Mouse (Mus musculus): ENCODE measurements around the gene Fam104a. TPM values are rescaled to one million over a fixed set of nuclear protein-coding genes. Genes with fewer than 3 reads are reported as not detected.

Gene Fam104a
- 43.1 TPM for polyA plus RNA-seq (2017; shearing (Covaris generic))

GRCm38 (mm10) chr11:113683957-113684706, at the start of gene Fam104a, which contains the start of gene D11Wsu47e:
Gene Fam104a, minus strand, starts transcription at chr11:113684155.
Gene D11Wsu47e, plus strand, starts transcription at chr11:113684412.

GRCm38 (mm10) chr11:113709731-113710256, 25.8 kb upstream of the Fam104a start, which contains the start of gene Cpsf4l:
Gene Cpsf4l, minus strand, starts transcription at chr11:113710017.

GRCm38 (mm10) chr11:113649353-113650210, 34.4 kb downstream of the Fam104a start, which contains the start of gene Slc39a11:
Gene Slc39a11, minus strand, starts transcription at chr11:113650079.

GRCm38 (mm10) chr11:113648690-113649352, 35.1 kb downstream of the Fam104a start, which contains the start of gene Cog1:
Gene Cog1, plus strand, starts transcription at chr11:113649169.

GRCm38 (mm10) chr11:113618672-113619419, 65.1 kb downstream of the Fam104a start, which contains the start of gene Sstr2:
Gene Sstr2, plus strand, starts transcription at chr11:113619342.

Other genes starting within 250 kb of the Fam104a start
- not detected for gene Sstr2, start 64.8 kb downstream of the Fam104a start, polyA plus RNA-seq (2017; shearing (Covaris generic))
- 37.7 TPM for gene Cog1, start 35.0 kb downstream of the Fam104a start, polyA plus RNA-seq (2017; shearing (Covaris generic))
- 39.9 TPM for gene Slc39a11, start 34.1 kb downstream of the Fam104a start, polyA plus RNA-seq (2017; shearing (Covaris generic))
- gene D11Wsu47e, start 257 bp upstream of the Fam104a start, polyA plus RNA-seq (2017; shearing (Covaris generic)) = 10.9 TPM
- gene Cpsf4l, start 25.9 kb upstream of the Fam104a start, polyA plus RNA-seq (2017; shearing (Covaris generic)) = not detected
- 5.3 TPM for gene Cdc42ep4, start 67.7 kb upstream of the Fam104a start, polyA plus RNA-seq (2017; shearing (Covaris generic))